Mouse (Mus musculus) megakaryocyte, embryonic 14.5 days (primary cell): ENCODE measurements around the gene Ppp1r8.

ENCODE experiments used
- FLI1 ChIP-seq: IDR thresholded peaks from 2 replicates; pipeline ENCODE4 v1.6.1; 2012; ENCODE audit warnings: low read length, inconsistent platforms, mixed read lengths
- GATA1 ChIP-seq: IDR thresholded peaks from 3 replicates; pipeline ENCODE4 v1.6.1; 2012; ENCODE audit warnings: mixed read lengths, low read length, inconsistent platforms, borderline replicate concordance

DNA sequence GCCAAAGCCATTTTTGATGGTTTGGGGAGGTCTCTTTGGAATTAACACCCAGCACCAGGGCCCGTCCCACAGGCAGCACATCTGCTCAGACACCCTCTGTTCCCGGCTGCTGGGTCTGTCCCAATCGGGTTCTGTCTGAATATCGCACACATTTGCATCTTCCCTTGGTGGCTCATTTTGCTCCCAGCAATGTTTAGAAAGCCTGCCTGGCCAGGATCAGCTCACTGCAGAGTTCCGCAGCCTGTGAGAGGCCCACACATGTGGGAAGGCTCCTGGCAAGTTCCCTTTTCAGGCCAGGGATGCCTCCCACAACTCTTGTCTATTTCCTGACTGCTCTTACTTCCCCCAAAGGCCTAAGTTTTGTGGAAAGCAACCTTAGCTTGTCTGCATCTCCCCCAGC is 33.3 kb downstream of the Ppp1r8 start:
- no peak for TF ChIP-seq GATA1
- no peak for TF ChIP-seq FLI1
